Mouse (Mus musculus) hematopoietic stem cell, adult 5-6 weeks (primary cell): ENCODE data around the gene Magel2. TPM values are rescaled to one million over a fixed set of nuclear protein-coding genes. Genes with fewer than 3 reads are reported as not detected.

Source experiments
- ATAC-seq, 2 experiments: fragments of 125-278 bp in 1 of 2; replicated peaks in 1 of 2; 2 replicates each; pipeline ENCODE4 v1.8.0; 2016 to 2017; ENCODE audit warnings: inconsistent platforms in 2 of 2, mild to moderate bottlenecking in 2 of 2, moderate number of reproducible peaks in 2 of 2, low read depth in 1 of 2, moderate TSS enrichment in 1 of 2; ENCODE audit not compliant: low FRiP score in 2 of 2, poor library complexity in 2 of 2, severe bottlenecking in 2 of 2, insufficient read depth in 1 of 2, low TSS enrichment in 1 of 2
- total RNA-seq: library from RNA; stranded (forward); fragments of 172-1452, 232-1000 nt; gene quantifications from 2 replicates; pipeline ENCODE4 v1.2.3, GENCODE M21; 2017

Magel2 gene
- total RNA-seq, 1 experiment from 2014 or later: not detected

DNA sequence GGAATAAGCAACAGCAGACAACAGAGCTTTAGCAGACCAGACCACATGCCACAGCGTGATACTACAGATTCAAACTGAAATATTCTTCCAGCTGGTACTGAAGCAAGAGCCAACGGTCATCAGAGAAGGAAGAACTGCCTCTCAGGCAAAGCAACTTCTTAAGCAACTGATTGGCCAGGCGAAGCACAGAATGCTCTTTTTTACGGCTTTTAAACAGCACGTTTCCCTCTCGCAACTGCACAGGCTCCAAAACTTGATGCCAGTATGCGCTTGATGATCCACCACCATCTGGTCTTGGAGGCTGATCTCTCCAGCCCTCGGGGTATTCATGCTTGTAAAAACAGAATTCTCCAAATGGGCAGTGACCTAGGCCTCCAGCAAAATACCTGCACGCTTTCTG, 41.5 kb downstream of the Magel2 start:
- ATAC-seq: no peak

DNA sequence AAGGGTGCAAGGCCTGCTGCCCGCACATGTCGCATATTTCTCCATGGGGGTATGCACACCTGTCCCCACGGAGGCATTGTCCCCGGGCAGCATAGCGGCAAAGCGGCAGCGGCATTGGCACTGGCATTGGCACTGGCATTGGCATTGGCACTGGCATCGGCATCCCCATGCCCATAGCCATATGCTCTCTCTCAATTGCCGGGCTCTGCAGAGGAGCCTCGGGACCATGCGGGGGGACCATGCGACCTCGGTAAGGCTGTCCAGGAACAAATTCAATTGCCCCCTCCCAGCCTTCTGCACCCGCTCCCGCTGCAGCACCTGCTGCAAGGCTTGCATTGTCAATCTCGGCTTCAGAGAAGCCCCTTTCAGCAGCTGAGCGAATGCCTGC, 42.3 kb downstream of the Magel2 start:
- ATAC-seq: no peak

DNA sequence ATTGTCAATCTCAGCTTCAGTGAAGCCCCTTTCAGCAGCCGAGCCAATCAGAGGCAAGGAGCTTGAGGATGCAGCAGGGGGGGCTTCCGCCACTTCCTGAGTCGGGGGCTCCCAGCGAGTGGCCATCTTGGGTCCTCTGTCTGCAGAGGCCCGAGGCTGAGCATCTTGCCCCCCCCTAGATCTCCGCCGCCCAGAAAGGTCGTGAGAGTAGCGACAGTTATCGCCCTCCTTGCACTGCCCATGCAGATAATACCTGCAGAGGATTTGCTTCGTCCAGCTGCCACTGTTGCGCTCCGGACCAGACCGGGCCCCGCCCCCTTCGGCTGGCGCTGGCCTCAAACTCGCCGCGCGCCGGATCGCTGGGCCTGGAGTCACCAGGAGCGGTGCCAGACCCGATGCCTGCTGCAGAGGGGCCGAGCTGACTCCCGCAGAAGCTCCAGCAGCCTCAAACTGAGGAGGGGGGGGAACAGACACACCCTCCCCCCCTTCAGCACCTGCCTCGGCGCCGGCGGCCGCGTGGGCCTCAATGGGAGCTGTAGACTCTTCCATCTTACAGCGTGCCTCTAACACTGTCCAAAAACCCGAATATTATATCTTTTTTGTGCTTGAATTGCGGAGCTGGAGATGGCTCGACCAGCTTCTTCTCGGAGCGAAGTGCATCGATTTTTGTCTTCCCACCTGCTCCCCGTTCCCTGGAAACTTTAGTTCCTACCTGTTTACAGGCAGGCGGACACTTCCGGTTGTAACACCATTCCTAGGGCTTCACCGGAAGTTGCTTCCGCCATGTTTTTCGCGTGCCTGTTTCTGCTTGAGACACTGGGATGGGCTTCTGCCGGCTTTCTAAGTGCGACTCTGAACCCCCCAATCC, 42.9 kb downstream of the Magel2 start, which contains the start of gene Mkrn3:
TSS of gene Mkrn3 (minus strand) at position 647 of the 868 bp plus-strand sequence.
- peak; percentile 65 to 82; a peak in 3 of 4 replicates for ATAC-seq

DNA sequence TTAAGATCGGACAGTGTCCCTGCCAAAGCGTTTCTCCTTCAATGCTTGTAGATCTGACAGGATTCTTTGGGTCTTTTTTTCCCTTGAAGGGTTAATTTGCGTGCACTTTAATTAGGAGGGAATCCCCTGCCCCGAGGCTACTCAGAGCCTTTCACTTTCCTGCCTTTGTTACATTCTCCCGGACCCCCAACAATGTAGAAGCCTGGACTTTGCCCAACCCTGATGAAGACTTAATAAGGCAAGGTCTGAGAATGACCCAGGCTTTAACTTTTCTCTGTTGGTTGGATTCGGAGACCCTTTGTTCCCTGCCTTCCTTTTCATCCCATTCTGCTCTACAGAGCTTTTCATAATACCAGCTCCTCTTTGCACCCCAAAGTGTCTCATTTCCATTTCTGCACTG, 43.8 kb downstream of the Magel2 start:
- ATAC-seq: no peak

DNA sequence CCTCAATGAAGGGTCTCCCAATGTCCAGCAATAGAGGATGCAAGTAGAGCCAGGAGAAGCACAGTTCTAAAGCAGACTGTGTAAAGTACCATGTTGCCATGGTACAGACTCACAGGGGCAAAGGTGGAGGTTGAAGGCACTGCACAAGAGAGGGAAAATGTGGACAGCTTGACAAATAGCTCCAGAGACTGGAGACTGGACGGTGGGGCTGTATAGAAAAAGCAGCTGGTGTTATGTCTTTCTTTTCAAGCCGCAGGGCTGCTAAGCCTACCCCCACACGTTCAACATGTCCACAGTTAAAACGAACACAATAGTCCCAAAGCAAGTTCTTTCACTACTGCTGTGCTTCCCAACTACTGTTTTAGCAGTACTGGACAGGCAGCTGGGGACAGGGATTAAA, 46.4 kb downstream of the Magel2 start:
- no peak for ATAC-seq

DNA sequence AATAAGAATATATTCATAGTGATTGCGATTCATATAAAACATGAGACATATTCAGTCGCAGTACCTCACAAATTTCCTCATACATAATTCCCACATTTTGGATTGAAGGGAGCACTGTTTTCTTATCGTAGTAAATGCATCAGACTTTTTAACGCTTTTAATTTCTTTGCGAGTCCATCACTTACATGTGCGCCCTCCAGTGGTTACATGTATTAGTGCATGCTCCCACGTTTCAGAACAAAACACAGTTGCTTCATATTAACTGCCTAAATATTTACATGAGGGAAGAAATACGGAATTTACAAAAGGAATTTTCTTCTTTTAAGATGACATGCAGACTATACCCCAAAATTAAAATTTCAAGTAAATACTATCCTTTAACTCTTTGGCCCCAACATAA, 51.5 kb downstream of the Magel2 start:
- peak; percentile 45 to 46; a peak in 2 of 4 replicates for ATAC-seq

Other genes with a start within 250 kb of the Magel2 start
- gene Ndn, start 30.4 kb upstream of the Magel2 start, total RNA-seq: 3.2 and 4.3 TPM in 2 replicates
- 1.3 and 1.6 TPM in 2 replicates for gene Mkrn3, start 43.1 kb downstream of the Magel2 start, total RNA-seq
- 3.6 and 6.8 TPM in 2 replicates for gene Peg12, start 87.5 kb downstream of the Magel2 start, total RNA-seq